Mouse (Mus musculus): ENCODE results near the gene Sys1.

Gene Sys1

GRCm38 (mm10) chr2:164452000-164452676 is 4.6 kb upstream of the Sys1 start:
- in situ Hi-C loops (cut with MboI, MseI), result no loop called here

DNA sequence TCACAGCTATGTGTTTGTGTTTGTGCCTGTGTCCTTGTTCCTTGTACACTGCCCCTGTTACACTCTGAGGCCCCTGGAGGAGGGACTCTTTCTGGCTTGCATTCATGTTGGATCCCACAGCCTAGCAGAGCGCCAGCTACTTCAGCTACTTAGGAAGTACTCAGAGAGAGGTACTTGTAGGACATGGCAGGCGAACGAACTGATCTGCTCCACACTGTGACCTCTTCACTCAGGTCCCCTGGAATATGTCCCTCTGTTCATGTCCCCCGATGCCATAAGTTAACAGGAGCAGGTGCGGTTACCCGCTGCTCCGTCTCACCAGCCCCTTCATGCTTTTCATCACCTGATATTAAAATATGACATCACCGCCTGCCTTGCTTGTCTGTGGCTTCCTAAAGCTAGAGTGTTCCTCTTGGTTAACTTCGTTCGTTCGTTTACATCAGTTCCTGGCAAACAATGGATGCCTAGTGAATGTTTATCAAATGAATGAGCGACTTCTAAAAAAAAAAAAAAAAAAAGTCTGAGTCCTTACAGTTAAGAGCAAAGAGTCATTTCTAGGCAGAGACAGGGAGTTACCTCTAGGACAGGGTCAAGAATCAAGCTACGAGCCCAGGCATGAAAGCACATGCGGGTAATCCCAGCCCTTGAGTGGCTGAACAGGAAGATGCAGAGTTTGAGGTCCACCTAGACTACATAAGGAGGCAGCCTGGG is 3.6 kb upstream of the Sys1 start:
- in situ Hi-C loops (cut with MboI, MseI), result no loop called here

DNA sequence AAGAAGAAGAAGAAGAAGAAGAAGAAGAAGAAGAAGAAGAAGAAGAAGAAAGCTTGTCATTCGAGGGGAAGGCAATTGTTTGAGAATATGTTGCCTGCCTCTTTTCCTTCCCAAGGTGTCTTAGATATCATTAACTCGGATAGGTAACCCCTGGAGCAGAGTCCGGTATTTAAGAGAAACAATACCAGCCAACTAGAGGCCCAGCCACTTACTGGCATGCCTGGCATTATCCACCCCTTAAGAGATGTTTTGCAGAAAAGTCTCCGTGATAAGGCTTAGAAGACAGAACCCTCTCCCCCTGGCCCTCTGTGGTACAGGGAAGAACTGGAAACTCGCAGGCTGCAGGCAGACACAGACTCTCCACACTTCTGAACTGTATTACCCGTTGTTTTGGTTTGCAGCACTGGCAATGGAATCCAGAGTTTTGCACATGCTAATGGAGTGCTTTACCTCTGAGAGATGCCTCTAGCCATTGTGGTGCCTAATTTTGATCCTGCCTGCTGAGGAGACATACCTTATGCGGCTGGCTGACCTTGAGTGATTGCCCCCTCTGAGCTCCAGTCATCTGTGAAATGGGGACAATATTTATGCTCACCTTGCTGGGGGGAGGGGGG is 2.8 kb upstream of the Sys1 start:
- in situ Hi-C loops (cut with MboI, MseI), result no loop called here

- in situ Hi-C loops (cut with MboI, MseI), result loop anchor here (5.0 kb wide), 1 partner anchor 77 kb away; no protein-coding TSS in a partner anchor
These were observed 1.9 kb upstream of the Sys1 start for GRCm38 (mm10) chr2:164454846-164455245.

DNA sequence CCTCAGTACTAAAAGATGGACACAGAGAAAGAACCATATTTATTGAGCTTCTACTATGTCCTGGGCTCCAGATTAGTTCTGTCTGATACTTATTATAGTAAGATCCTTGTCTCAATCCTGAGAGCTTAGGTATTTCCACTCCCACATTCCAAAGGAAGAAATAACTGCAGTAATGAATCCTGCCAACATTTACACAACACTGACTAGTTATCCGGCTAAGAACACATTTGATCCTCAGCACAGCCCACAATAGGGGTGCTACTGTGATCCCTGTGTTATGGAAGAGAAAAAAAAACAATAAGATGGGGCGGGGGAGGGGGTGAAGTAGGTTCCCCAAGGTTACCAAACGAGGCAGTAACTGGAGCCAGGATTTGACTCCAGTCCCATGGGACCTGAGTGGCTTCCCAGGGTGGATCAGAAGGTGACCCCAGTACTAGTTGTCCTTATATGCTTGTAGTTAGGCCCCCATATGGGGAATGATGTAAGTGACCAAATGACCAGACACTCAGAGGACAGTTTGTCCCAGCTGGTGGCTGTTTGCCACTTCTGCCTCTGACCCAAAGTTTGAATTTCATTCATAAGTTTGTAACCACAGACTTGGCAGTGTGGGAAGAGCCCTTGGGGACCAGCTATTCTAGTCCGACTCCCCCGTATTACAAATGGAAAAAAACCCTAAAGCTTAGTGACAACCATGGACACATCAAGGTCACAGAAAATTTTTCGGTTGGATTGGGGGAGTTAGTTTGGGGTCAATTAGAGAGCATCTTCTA is 1.2 kb upstream of the Sys1 start:
- in situ Hi-C loops (cut with MboI, MseI), result loop anchor here (5.0 kb wide), 1 partner anchor 77 kb away; no protein-coding TSS in a partner anchor

DNA sequence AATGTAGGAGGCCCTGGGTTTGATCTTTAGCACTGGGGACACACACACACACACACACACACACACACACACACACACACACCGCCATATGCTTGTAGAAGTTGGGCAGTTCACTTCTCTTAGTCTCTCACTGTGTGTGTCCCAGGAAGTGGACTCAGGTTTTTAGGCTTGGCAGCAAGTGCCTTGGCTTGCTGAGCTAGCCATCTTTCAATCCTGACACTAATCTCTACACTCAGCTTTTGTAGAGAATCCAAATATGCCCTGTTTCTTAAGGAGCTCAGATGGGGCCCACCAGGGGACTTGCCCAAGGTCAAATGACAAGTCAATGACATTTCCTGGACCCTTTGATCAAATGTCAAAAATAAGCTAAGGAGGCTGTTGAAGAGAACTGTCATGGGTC is 351 bp upstream of the Sys1 start:
- in situ Hi-C loops (cut with MboI, MseI), result loop anchor here (5.0 kb wide), 1 partner anchor 76 kb away; no protein-coding TSS in a partner anchor

GRCm38 (mm10) chr2:164457942-164458341 is 1.2 kb downstream of the Sys1 start:
- in situ Hi-C loops (cut with MboI, MseI), result loop anchor here (5.0 kb wide), 1 partner anchor 74 kb away; no protein-coding TSS in a partner anchor

DNA sequence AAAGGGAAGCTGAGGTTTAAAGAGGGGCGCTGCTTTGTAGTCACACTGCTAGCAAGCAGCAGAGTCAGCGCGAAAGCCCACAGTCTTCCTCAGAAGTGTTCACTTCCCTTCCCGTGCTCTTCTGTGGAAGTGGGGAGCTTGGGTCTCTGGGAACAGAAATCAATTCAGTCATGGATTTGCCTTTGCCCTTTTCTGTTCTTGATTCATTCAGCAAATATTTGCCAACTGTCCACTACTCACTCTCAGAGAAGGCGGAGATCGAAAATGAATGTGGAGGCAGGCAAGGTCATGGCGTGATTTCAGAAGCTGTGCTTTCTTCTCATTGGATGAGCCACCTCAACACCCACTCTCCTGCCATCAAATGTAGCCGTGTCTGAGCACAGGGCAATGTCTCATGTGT is 1.8 kb downstream of the Sys1 start:
- in situ Hi-C loops (cut with MboI, MseI), result loop anchor here (5.0 kb wide), 1 partner anchor 74 kb away; no protein-coding TSS in a partner anchor

GRCm38 (mm10) chr2:164460745-164461551 is 4.2 kb downstream of the Sys1 start, which contains the start of gene Gm20458:
Gm20458 (plus strand) TSS chr2:164460967.
- in situ Hi-C loops (cut with MboI, MseI), result no loop called here

GRCm38 (mm10) chr2:164465161-164465560 is 8.4 kb downstream of the Sys1 start:
- in situ Hi-C loops (cut with MboI, MseI), result no loop called here

DNA sequence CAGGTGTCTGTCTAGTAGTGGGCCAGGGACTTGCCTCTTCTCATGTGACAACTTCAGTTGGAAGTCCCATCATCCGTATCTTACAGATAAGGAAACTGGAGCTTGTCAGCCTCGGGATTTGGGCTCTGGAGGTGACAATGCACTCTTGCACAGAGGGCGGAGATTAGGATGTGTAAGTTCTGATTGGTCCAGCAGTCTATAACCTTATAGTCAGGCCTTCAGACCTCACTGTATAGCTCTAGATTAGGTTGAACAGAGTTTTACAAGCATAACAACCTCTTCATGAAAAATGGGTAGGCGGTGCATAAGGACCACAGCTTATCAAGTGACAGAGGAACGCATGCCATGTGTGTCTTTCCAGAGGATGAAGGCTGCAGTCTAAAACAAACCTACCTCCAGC is 10.0 kb downstream of the Sys1 start:
- in situ Hi-C loops (cut with MboI, MseI), result no loop called here

- in situ Hi-C loops (cut with MboI, MseI), result no loop called here
These were observed 13.5 kb downstream of the Sys1 start for GRCm38 (mm10) chr2:164470254-164470653.

- in situ Hi-C loops (cut with MboI, MseI), result no loop called here
These were observed 16.9 kb downstream of the Sys1 start, which contains the start of gene Trp53tg5 for GRCm38 (mm10) chr2:164473624-164474023. Trp53tg5 (minus strand) TSS chr2:164473724.

DNA sequence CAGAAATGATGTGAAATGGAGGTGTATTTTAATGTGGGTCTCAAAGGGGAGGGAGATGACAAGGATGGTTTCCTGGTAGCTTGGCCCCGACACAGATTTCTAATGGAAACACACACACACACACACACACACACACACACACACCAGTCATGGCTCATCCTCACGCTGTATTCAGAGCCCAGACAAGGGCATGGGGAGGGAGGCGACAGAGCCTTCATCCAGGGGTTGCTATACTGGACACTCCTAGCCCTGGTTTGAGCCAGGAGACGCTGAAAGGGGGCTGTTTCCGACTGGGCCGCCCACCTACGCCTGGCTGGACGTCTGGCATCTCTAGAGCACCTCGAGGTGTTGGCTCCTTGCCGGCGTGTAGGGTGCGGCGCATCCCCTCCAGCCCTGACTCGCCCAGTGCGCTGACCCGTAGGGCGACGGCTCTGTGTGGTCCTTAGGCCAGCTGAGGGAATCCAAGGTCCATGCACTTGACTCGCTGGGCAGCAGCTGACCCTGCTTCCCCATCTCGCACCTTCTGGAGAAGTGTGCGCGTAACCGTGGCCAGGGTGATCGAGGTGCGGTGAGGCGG is 29.0 kb downstream of the Sys1 start, which contains the start of gene Dbndd2:
Gene Dbndd2, plus strand, starts transcription at position 426 of the 577 bp plus-strand sequence.
- in situ Hi-C loops (cut with MboI, MseI), result no loop called here

- in situ Hi-C loops (cut with MboI, MseI), result no loop called here
These were observed 29.7 kb downstream of the Sys1 start for GRCm38 (mm10) chr2:164486258-164487114.

GRCm38 (mm10) chr2:164487115-164487527 is 30.4 kb downstream of the Sys1 start:
- in situ Hi-C loops (cut with MboI, MseI), result no loop called here

DNA sequence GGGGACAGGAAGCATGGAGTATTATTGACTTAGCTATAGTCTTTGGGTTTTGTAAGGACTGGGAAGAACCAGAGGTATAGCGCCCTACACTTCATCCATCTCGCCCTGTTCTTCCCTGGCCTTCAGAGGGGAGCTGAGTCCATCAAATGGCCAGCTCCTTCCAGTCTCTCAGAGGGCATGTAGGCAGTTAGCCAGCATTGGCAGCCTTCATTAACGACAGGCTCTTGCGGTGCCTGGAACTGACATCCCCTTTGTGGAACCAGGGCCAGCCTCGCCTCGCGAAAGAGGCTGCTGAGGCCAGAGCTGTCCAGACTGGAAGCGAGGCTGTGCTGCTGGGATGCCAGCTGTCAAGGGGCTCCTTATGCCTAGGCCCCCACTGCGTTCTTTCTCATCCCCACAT is 31.0 kb downstream of the Sys1 start:
- in situ Hi-C loops (cut with MboI, MseI), result no loop called here

- in situ Hi-C loops (cut with MboI, MseI), result no loop called here
These were observed 37.4 kb downstream of the Sys1 start for GRCm38 (mm10) chr2:164494126-164494525.

GRCm38 (mm10) chr2:164496331-164496730 is 39.6 kb downstream of the Sys1 start:
- in situ Hi-C loops (cut with MboI, MseI), result no loop called here
